Mouse (Mus musculus) lung, adult 18-20 months (tissue): Measurements from ENCODE around the gene Olfr183.
"Not testable (repeated sequence)": the region's sequence is repeated elsewhere in the genome, so short reads cannot be mapped to it uniquely, and the experiment has no call there.

Experiments
- DNase-seq, 2 experiments: peaks; one replicate each; pipeline ENCODE4 v3.0.0; 2022; ENCODE audit warnings: mixed read lengths in 2 of 2

The Olfr183 gene

DNA sequence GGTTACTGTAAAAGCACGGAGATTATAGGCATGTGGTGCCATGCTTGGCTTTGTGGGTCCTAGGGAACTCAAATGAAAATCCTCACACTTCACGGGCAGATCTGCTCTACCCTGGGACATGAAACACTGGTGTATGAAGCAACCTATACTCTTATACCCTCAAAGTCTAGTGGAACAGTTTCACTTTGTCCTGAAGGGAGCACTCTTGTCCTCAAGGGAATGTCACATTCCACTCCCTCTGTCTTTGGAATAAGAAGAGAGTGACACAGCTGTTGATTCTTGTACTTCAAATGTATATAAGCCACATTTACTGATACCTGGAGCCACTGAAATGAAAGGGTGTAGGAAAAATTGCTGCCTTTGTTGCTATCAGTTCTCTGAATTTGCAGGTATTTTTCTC lies at the start of gene Olfr183:
TSS of gene Olfr183 (plus strand) at position 301 of the 400 bp plus-strand sequence.
- DNase-seq = no peak

DNA sequence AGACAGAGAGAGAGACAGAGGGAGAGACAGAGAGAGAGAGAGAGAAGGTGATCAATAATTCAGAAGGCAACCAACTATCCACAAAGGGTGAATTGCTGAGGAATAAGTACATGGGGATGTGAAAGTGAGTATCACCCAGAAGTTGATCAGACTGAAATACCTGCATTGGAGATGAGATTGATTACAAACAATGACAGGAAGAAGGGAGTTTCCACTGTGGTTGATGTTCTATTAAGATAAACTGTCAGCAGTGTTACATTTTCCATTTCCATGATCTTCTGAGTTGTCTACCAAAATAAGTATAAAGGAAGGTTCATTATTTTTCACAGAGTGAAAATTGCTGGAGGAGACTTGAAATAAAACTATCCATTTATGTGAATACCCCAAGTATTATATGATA lies 12.0 kb downstream of the Olfr183 start:
- no peak for DNase-seq

DNA sequence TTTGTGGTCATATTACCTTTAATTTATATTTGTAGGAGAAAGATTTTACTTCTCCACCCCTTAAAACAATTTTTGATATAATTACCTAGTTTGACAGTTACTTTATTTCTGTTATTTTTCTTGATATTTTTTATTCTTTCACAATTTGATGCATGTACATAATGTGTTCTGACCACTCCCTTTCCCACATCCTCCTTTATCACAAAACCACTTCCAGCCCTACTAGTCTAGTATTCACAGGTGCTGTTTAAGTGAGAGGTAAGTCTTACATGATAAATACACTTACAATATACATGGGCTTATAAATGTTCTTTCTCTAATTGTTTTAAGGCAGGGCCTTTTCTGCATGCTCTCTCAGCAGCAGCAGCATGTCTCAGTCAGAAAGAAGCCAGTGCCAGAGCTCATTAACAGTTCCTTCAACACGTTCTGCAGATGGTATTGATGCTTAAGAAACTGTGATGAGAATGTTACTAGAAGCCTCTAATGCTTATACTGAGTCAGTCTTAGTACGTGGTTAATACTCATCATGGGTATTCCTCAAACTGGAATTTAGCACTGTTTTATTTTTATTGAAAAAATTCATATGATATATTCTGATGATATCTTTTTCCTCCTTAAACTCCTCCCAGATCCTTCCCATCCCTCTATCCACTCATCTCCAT lies 18.3 kb downstream of the Olfr183 start:
- DNase-seq = no peak

DNA sequence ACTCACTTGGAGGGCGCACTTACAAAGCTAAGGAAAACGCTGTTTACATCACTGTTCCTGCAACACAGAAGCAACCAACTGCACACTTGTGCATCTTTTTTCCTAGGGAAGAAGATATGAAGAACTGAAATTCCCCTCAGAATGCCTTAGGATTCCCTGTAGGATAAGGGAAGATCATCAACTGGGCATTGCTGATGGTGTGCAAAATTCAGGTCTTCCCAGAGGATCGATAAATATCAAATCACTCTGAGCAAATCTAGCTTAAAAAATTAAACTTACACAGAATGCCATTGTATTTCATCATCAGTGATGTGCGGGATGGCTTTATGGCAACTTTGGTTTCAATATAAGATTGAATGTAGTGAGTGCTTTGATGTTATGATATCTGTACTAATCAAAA lies 35.0 kb downstream of the Olfr183 start, which contains the start of gene Olfr186:
TSS of gene Olfr186 (minus strand) at position 101 of the 400 bp plus-strand sequence.
- no peak for DNase-seq

DNA sequence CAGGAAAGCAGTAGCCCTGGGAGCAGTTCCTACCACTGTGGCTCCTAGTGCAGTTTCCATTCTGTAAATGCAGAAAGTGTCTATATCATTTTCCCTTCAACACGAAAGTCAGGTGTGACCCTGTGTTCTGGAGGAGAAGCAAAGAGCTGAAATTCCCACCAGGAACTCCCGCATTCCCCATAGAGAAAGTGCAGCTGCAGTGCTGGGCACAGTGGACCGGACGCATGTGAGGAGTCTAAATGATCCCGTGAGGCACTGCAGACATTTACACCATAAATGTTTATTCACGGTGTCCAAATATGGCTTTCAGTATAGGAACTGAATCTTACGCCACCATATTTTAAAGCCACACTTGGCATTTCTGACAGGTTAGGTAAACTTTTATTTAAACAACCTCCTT lies 44.6 kb downstream of the Olfr183 start, which contains the start of gene Olfr187:
TSS of gene Olfr187 (minus strand) at position 58 of the 400 bp plus-strand sequence.
- DNase-seq = no peak

DNA sequence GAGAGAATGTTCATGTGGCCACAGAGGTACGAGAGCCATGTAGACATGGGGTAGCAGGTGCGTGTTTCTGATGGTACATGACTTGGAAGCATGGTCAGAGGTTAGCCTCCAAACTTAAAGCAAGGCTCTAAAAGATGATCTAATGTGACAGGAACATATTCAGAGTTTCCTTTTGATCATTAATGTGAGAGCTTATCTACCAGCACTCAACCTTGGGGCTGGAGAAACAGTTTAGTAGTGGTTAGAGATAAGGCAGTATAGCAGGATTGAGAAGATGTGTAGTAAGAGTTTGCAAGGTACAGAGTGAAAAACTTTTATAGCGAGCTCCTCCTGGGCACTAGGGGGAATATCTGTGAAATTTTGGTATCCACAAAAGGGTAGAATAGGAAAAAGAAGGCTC lies 50.7 kb downstream of the Olfr183 start:
- DNase-seq = no peak

DNA sequence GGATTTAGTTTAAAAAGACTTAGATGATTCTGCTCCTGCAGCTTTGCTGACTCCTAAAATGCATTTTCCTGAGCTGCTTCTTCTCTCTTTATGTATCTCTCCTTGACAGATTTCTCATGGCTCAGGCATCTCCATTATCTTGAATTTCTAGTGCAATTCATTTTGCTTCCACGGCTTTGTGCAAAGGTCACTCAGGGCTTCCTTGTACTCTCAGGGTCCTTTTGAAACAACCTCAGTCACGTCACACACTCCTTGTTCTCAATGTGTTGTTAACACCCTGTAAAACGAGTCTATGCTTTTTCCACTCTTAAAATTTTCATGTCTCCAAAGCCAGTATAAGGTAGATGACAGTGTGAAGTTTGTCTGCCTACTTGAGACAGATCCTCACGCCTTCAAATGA lies 52.4 kb downstream of the Olfr183 start:
- DNase-seq = no peak

DNA sequence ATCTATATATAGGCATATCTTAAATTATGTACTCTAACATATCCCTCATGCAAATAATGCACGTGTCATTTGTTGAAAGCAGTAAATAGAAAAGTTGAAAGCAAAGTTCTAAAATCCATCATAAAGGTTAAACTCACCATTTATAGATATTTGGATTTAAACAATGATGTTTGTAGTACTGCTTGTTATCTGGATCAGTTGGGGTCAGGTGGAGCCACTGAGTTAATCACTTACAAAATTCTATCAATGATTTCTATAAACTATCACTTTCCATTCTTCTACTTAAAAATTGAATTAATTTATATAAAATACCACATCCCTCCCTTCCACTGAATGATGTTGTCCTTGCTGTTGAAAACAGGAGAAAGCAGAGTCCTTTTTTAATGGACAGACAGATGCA lies 53.7 kb downstream of the Olfr183 start:
- DNase-seq = no peak

DNA sequence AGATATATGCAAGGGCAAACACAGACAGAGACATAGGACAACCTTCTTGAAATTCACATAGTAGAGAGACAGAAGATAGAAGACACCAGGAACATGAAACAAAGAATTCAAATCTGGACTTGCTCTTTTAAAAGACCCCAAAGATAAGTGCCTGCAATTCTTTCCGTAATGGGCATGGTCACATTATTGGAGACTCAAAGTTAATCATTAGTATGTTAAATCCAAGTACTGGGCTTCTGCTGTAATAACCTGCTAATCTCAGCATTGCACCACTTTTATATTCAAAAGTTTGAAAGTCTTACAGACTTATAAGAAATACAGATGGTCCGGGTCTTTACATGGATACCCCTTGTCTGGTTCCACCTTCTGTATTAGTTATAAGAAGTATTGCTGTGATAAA lies 54.1 kb downstream of the Olfr183 start:
- DNase-seq = not testable (repeated sequence)
